Mouse (Mus musculus) testis, adult 2 months (tissue): ENCODE data around the gene 2210011C24Rik.

Experiments used
- CTCF ChIP-seq: fragments of 200-500 bp; IDR thresholded peaks from 2 replicates; pipeline ENCODE4 v1.5.1; 2012; ENCODE audit warnings: low read depth, mild to moderate bottlenecking, inconsistent platforms, low read length, moderate library complexity; ENCODE audit not compliant: control insufficient read depth, insufficient read depth, insufficient replicate concordance
- POLR2A ChIP-seq: fragments of 200-500 bp; IDR thresholded peaks from 2 replicates; pipeline ENCODE4 v1.6.1; 2012; ENCODE audit warnings: low read depth, mild to moderate bottlenecking, inconsistent platforms, low read length, moderate library complexity; ENCODE audit not compliant: control insufficient read depth

DNA sequence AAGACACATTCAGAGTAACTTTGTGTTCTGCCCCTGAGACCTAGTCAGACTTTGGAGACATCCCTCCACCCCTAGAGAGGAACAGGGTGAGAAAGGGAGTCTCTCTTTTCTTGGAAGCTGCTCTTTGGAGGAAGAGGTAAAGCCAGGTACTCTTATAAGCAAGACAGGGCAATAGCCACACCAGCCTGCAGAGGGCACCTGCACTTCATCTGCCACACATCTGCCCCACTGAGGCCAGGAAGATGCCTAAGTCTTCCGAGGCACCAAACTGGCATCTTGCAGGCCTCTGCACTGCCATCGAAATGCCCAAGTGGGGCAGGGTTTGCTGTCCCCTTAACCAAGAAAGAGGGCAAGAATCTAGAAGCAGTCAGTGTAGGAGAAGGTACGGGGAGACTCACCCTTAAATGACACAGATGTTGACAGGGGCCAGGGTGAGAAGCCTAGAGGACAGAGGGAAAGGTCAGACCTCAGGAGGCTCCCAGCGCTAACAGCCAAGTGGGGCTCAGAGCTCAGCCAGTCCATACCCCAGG is 35.8 kb downstream of the 2210011C24Rik start:
- TF ChIP-seq CTCF, result peak; percentile 27; the same call in 1 of the 2 replicates
- no peak for TF ChIP-seq POLR2A
